Mouse (Mus musculus): Measurements from ENCODE around the gene Tcf12. TPM values are rescaled to one million over a fixed set of nuclear protein-coding genes. Genes with fewer than 3 reads are reported as not detected.
A peak's percentile ranks its signal among the peaks of the same experiment; 100 is the strongest.

Gene Tcf12
- total RNA-seq, 2 experiments from 2014 or later, result 50.5 to 54.0 TPM

GRCm38 (mm10) chr9:71934833-71935232 is 176.8 kb downstream of the Tcf12 start:
- DNase-seq, result no peak
- intact Hi-C loops (cut with DNase I), result loop anchor here (5.0 kb wide), 2 partner anchors 38 to 177 kb away; partner anchors contain the start of gene Tcf12

GRCm38 (mm10) chr9:71931965-71932364 is 179.7 kb downstream of the Tcf12 start:
- DNase-seq, result no peak
- intact Hi-C loops (cut with DNase I), result no loop called here

- intact Hi-C loops (cut with DNase I), result no loop called here
- DNase-seq, result no peak
These were observed 180.3 kb downstream of the Tcf12 start for GRCm38 (mm10) chr9:71931358-71931715.

- no peak for DNase-seq
- intact Hi-C loops (cut with DNase I), result no loop called here
These were observed 181.0 kb downstream of the Tcf12 start for GRCm38 (mm10) chr9:71930431-71931357.

GRCm38 (mm10) chr9:71916662-71916953 is 195.1 kb downstream of the Tcf12 start:
- intact Hi-C loops (cut with DNase I), result no loop called here
- no peak for DNase-seq

GRCm38 (mm10) chr9:71915871-71916661 is 195.6 kb downstream of the Tcf12 start:
- DNase-seq, result peak in 1 of 2 experiments; percentile 10
- intact Hi-C loops (cut with DNase I), result no loop called here

- intact Hi-C loops (cut with DNase I), result no loop called here
- no peak for DNase-seq
These were observed 205.1 kb downstream of the Tcf12 start for GRCm38 (mm10) chr9:71906522-71906921.

- intact Hi-C loops (cut with DNase I), result loop anchor here (5.0 kb wide), 1 partner anchor 38 kb away; no protein-coding TSS in a partner anchor
- DNase-seq, result no peak
These were observed 212.8 kb downstream of the Tcf12 start for GRCm38 (mm10) chr9:71898852-71899251.

- DNase-seq, result peak in 1 of 2 experiments; percentile 20
- intact Hi-C loops (cut with DNase I), result loop anchor here (5.0 kb wide), 1 partner anchor 40 kb away; no protein-coding TSS in a partner anchor
These were observed 214.3 kb downstream of the Tcf12 start for GRCm38 (mm10) chr9:71897399-71897798.

GRCm38 (mm10) chr9:71895931-71896724 is 215.5 kb downstream of the Tcf12 start:
- no peak for DNase-seq
- intact Hi-C loops (cut with DNase I), result loop anchor here (5.0 kb wide), 1 partner anchor 41 kb away; no protein-coding TSS in a partner anchor

GRCm38 (mm10) chr9:71895291-71895690 is 216.4 kb downstream of the Tcf12 start:
- DNase-seq, result no peak

GRCm38 (mm10) chr9:71894943-71895286 is 216.8 kb downstream of the Tcf12 start:
- intact Hi-C loops (cut with DNase I), result loop anchor here (5.0 kb wide), 1 partner anchor 42 kb away; no protein-coding TSS in a partner anchor
- DNase-seq, result no peak

More at GRCm38 (mm10) chr9:71895291-71895690, 216.4 kb downstream of the Tcf12 start:
- intact Hi-C loops (cut with DNase I), result loop anchor here (5.0 kb wide), 1 partner anchor 42 kb away; no protein-coding TSS in a partner anchor

GRCm38 (mm10) chr9:71894246-71894942 is 217.3 kb downstream of the Tcf12 start:
- intact Hi-C loops (cut with DNase I), result no loop called here
- no peak for DNase-seq

GRCm38 (mm10) chr9:71888450-71888849 is 223.2 kb downstream of the Tcf12 start:
- DNase-seq, result no peak
- intact Hi-C loops (cut with DNase I), result no loop called here

GRCm38 (mm10) chr9:71880629-71881028 is 231.0 kb downstream of the Tcf12 start:
- intact Hi-C loops (cut with DNase I), result no loop called here
- no peak for DNase-seq

- no peak for DNase-seq
These were observed 231.7 kb downstream of the Tcf12 start for GRCm38 (mm10) chr9:71879972-71880371.

GRCm38 (mm10) chr9:71879415-71879814 is 232.3 kb downstream of the Tcf12 start:
- DNase-seq, result no peak
- intact Hi-C loops (cut with DNase I), result loop anchor here (5.0 kb wide), 1 partner anchor 63 kb away; no protein-coding TSS in a partner anchor

More at GRCm38 (mm10) chr9:71879972-71880371, 231.7 kb downstream of the Tcf12 start:
- intact Hi-C loops (cut with DNase I), result loop anchor here (5.0 kb wide), 1 partner anchor 62 kb away; no protein-coding TSS in a partner anchor

GRCm38 (mm10) chr9:71877867-71878266 is 233.8 kb downstream of the Tcf12 start:
- DNase-seq, result no peak
- intact Hi-C loops (cut with DNase I), result loop anchor here (5.0 kb wide), 1 partner anchor 64 kb away; no protein-coding TSS in a partner anchor

GRCm38 (mm10) chr9:71874761-71875160 is 236.9 kb downstream of the Tcf12 start:
- no peak for DNase-seq
- intact Hi-C loops (cut with DNase I), result loop anchor here (5.0 kb wide), 1 partner anchor 68 kb away; no protein-coding TSS in a partner anchor
